Mouse (Mus musculus) forebrain, embryonic 10.5 days (tissue): Measurements from ENCODE around the gene A430033K04Rik. TPM values are rescaled to one million over a fixed set of nuclear protein-coding genes. Genes with fewer than 3 reads are reported as not detected.

Experiments
- DNase-seq: peaks from one replicate; pipeline ENCODE4 v3.0.0-alpha.2; 2017; ENCODE audit warnings: low spot score; ENCODE audit errors: extremely low spot score
- H3K27ac ChIP-seq: fragments of 300-500 bp; sonication (generic); 2 replicates; pipeline ENCODE4 v1.5.1; 2016; ENCODE audit warnings: mild to moderate bottlenecking
- H3K27me3 ChIP-seq: fragments of 300-500 bp; sonication (generic); 2 replicates; pipeline ENCODE4 v1.6.1; 2016; ENCODE audit warnings: mild to moderate bottlenecking; ENCODE audit not compliant: poor library complexity, severe bottlenecking
- H3K36me3 ChIP-seq: fragments of 300-500 bp; sonication (generic); replicated peaks from 2 replicates; pipeline ENCODE4 v1.6.1; 2016; ENCODE audit warnings: mild to moderate bottlenecking, moderate library complexity
- H3K4me1 ChIP-seq: fragments of 300-500 bp; sonication (generic); 2 replicates; pipeline ENCODE4 v1.6.1; 2016
- H3K4me3 ChIP-seq: fragments of 300-500 bp; sonication (generic); 2 replicates; pipeline ENCODE4 v1.5.1; 2016; ENCODE audit warnings: mild to moderate bottlenecking, moderate library complexity
- H3K9me3 ChIP-seq: fragments of 300-500 bp; sonication (generic); 2 replicates; pipeline ENCODE4 v1.6.1; 2016; ENCODE audit warnings: mild to moderate bottlenecking, moderate library complexity
- WGBS: fragments of 180-500 bp; shearing (Covaris S2); methylation state at CpG from one replicate; pipeline ENCODE4 v1.1.7; 2016; 5-methylcytosine and 5-hydroxymethylcytosine counted together
- polyA plus RNA-seq: library from polyadenylated mRNA; unstranded; fragments of >200 nt; fragmentation: Nextera tagmentation; extraction: Ambion mirVana; gene quantifications from 2 replicates; pipeline ENCODE4 v1.2.1, GENCODE M21; 2016

The A430033K04Rik gene
- polyA plus RNA-seq, 1 experiment from 2014 or later, result 9.1 TPM

- no peaks in the 10 kb centered on the region for H3K9me3 ChIP-seq
- no peak overlapping the region for H3K27ac ChIP-seq
- H3K36me3 ChIP-seq, result no peaks in the 10 kb centered on the region
- H3K4me3 ChIP-seq, result no peak overlapping the region
- H3K4me1 ChIP-seq, result no peaks in the 10 kb centered on the region
- peak; percentile 24 for DNase-seq
- H3K27me3 ChIP-seq, result no peaks in the 10 kb centered on the region
- WGBS, result 31% methylated on average over 6 of the region's 6 CpGs
These were observed 35.2 kb downstream of the A430033K04Rik start for GRCm38 (mm10) chr5:138657854-138658253.

GRCm38 (mm10) chr5:138658922-138659321 lies 36.3 kb downstream of the A430033K04Rik start:
- Histone ChIP-seq H3K9me3 (no peaks in the 10 kb centered on the region), H3K27ac (no peak overlapping the region), H3K4me1 (no peaks in the 10 kb centered on the region), H3K36me3 (no peaks in the 10 kb centered on the region), H3K27me3 (no peaks in the 10 kb centered on the region), H3K4me3 (no peak overlapping the region)
- 22% methylated on average over 5 of the region's 5 CpGs for WGBS
- peak; percentile 61 for DNase-seq

- no peak for DNase-seq
- 78% methylated on average over 8 of the region's 8 CpGs for WGBS
These were observed 60.5 kb downstream of the A430033K04Rik start for GRCm38 (mm10) chr5:138683023-138683766.

GRCm38 (mm10) chr5:138683821-138684220 lies 61.2 kb downstream of the A430033K04Rik start:
- 95% methylated on average over 7 of the region's 7 CpGs for WGBS
- H3K4me1 ChIP-seq, result no peaks in the 10 kb centered on the region
- H3K4me3 ChIP-seq, result no peak overlapping the region
- H3K9me3 ChIP-seq, result no peaks in the 10 kb centered on the region
- H3K27me3 ChIP-seq, result no peaks in the 10 kb centered on the region
- no peak overlapping the region for H3K27ac ChIP-seq
- DNase-seq, result no peak
- H3K36me3 ChIP-seq, result no peaks in the 10 kb centered on the region

More at GRCm38 (mm10) chr5:138683023-138683766, 60.5 kb downstream of the A430033K04Rik start:
- no peaks in the 10 kb centered on the region for H3K27me3 ChIP-seq
- H3K4me1 ChIP-seq, result no peaks in the 10 kb centered on the region
- no peaks in the 10 kb centered on the region for H3K36me3 ChIP-seq
- H3K9me3 ChIP-seq, result no peaks in the 10 kb centered on the region
- H3K27ac ChIP-seq, result no peak overlapping the region
- no peak overlapping the region for H3K4me3 ChIP-seq

GRCm38 (mm10) chr5:138687453-138687852 lies 64.8 kb downstream of the A430033K04Rik start:
- H3K4me1 ChIP-seq, result no peaks in the 10 kb centered on the region
- no peak overlapping the region for H3K27ac ChIP-seq
- DNase-seq, result no peak
- no peaks in the 10 kb centered on the region for H3K9me3 ChIP-seq
- WGBS, result 89% methylated on average over 5 of the region's 5 CpGs
- H3K4me3 ChIP-seq, result no peak overlapping the region
- no peaks in the 10 kb centered on the region for H3K27me3 ChIP-seq
- H3K36me3 ChIP-seq, result no peaks in the 10 kb centered on the region

- Histone ChIP-seq H3K36me3 (no peaks in the 10 kb centered on the region), H3K27me3 (no peaks in the 10 kb centered on the region), H3K9me3 (no peaks in the 10 kb centered on the region), H3K4me1 (0 out of 2 replicates have a peak, but pooled peaks cover under 1% of the 10 kb centered on the region), H3K4me3 (no peak overlapping the region), H3K27ac (no peak overlapping the region)
- WGBS, result 70% methylated on average over 5 of the region's 5 CpGs
- no peak for DNase-seq
These were observed 66.6 kb downstream of the A430033K04Rik start for GRCm38 (mm10) chr5:138689254-138689653.

GRCm38 (mm10) chr5:138692936-138693570 lies 70.4 kb downstream of the A430033K04Rik start:
- no peaks in the 10 kb centered on the region for H3K9me3 ChIP-seq
- DNase-seq, result no peak
- no peaks in the 10 kb centered on the region for H3K27me3 ChIP-seq
- H3K4me1 ChIP-seq, result peaks cover 8% of the 10 kb centered on the region
- H3K4me3 ChIP-seq, result no peak overlapping the region
- H3K27ac ChIP-seq, result no peak overlapping the region
- H3K36me3 ChIP-seq, result no peaks in the 10 kb centered on the region

GRCm38 (mm10) chr5:138694036-138694435 lies 71.4 kb downstream of the A430033K04Rik start:
- no peak overlapping the region for H3K4me3 ChIP-seq
- H3K27ac ChIP-seq, result no peak overlapping the region
- H3K9me3 ChIP-seq, result no peaks in the 10 kb centered on the region
- H3K27me3 ChIP-seq, result no peaks in the 10 kb centered on the region
- 56% methylated on average over 2 of the region's 2 CpGs for WGBS
- no peaks in the 10 kb centered on the region for H3K36me3 ChIP-seq
- H3K4me1 ChIP-seq, result peaks cover 10% of the 10 kb centered on the region
- DNase-seq, result no peak

GRCm38 (mm10) chr5:138694496-138695167 lies 72.0 kb downstream of the A430033K04Rik start:
- Histone ChIP-seq H3K4me1 (peaks cover 10% of the 10 kb centered on the region), H3K36me3 (no peaks in the 10 kb centered on the region), H3K4me3 (no peak overlapping the region), H3K27ac (no peak overlapping the region), H3K27me3 (no peaks in the 10 kb centered on the region), H3K9me3 (no peaks in the 10 kb centered on the region)
- DNase-seq, result no peak
- WGBS, result 66% methylated on average over 4 of the region's 4 CpGs

- no peak overlapping the region for H3K27ac ChIP-seq
- no peaks in the 10 kb centered on the region for H3K36me3 ChIP-seq
- WGBS, result 69% methylated on average over 6 of the region's 6 CpGs
- H3K4me1 ChIP-seq, result peaks cover 10% of the 10 kb centered on the region
- H3K4me3 ChIP-seq, result no peak overlapping the region
- DNase-seq, result no peak
- H3K9me3 ChIP-seq, result no peaks in the 10 kb centered on the region
- H3K27me3 ChIP-seq, result no peaks in the 10 kb centered on the region
These were observed 74.8 kb downstream of the A430033K04Rik start for GRCm38 (mm10) chr5:138697466-138697865.
